Mouse (Mus musculus) cerebellum, postnatal 36 days (tissue): ENCODE data around the gene Dennd2a.

ENCODE experiments used
- DNase-seq, 2 experiments: peaks; one replicate each; pipeline ENCODE4 v3.0.0; 2021 to 2022; ENCODE audit warnings: mixed read lengths in 2 of 2

The Dennd2a gene

GRCm38 (mm10) chr6:39556900-39557659 lies 587 bp downstream of the Dennd2a start:
- peak; percentile 37 to 40 for DNase-seq

- DNase-seq = no peak
These were observed 2.1 kb downstream of the Dennd2a start for GRCm38 (mm10) chr6:39555648-39555945.

- no peak for DNase-seq
These were observed 2.6 kb downstream of the Dennd2a start for GRCm38 (mm10) chr6:39554888-39555647.

- no peak for DNase-seq
These were observed 5.6 kb downstream of the Dennd2a start for GRCm38 (mm10) chr6:39551981-39552636.

- no peak for DNase-seq
These were observed 9.6 kb downstream of the Dennd2a start for GRCm38 (mm10) chr6:39548030-39548429.

- no peak for DNase-seq
These were observed 12.2 kb downstream of the Dennd2a start for GRCm38 (mm10) chr6:39545474-39545873.

GRCm38 (mm10) chr6:39543769-39544420 lies 13.8 kb downstream of the Dennd2a start:
- no peak for DNase-seq

GRCm38 (mm10) chr6:39542631-39543597 lies 14.8 kb downstream of the Dennd2a start:
- no peak for DNase-seq

GRCm38 (mm10) chr6:39540563-39540962 lies 17.1 kb downstream of the Dennd2a start:
- DNase-seq = no peak

GRCm38 (mm10) chr6:39539679-39540155 lies 17.9 kb downstream of the Dennd2a start:
- no peak for DNase-seq

- no peak for DNase-seq
These were observed 19.4 kb downstream of the Dennd2a start for GRCm38 (mm10) chr6:39538227-39538626.

GRCm38 (mm10) chr6:39537276-39537675 lies 20.4 kb downstream of the Dennd2a start:
- no peak for DNase-seq

GRCm38 (mm10) chr6:39536621-39537020 lies 21.0 kb downstream of the Dennd2a start:
- DNase-seq = no peak

GRCm38 (mm10) chr6:39534944-39535343 lies 22.7 kb downstream of the Dennd2a start:
- DNase-seq = no peak

GRCm38 (mm10) chr6:39528671-39529535 lies 28.8 kb downstream of the Dennd2a start:
- DNase-seq = peak; percentile 53 to 61

- no peak for DNase-seq
These were observed 29.9 kb downstream of the Dennd2a start for GRCm38 (mm10) chr6:39527811-39528210.

GRCm38 (mm10) chr6:39527337-39527784 lies 30.3 kb downstream of the Dennd2a start:
- no peak for DNase-seq

GRCm38 (mm10) chr6:39526797-39527196 lies 30.9 kb downstream of the Dennd2a start:
- DNase-seq = no peak

- DNase-seq = peak; percentile 84
These were observed 34.5 kb downstream of the Dennd2a start for GRCm38 (mm10) chr6:39523161-39523560.

- peak; percentile 59 to 60 for DNase-seq
These were observed 35.2 kb downstream of the Dennd2a start for GRCm38 (mm10) chr6:39522425-39522824.

GRCm38 (mm10) chr6:39515739-39516131 lies 41.9 kb downstream of the Dennd2a start:
- no peak for DNase-seq
